Mouse (Mus musculus) MEL (cell line): Measurements from ENCODE around the gene Casc3. TPM values are rescaled to one million over a fixed set of nuclear protein-coding genes. Genes with fewer than 3 reads are reported as not detected.

ENCODE experiments used
- DNase-seq: peaks from one replicate; pipeline ENCODE4 v3.0.0; 2011; ENCODE audit warnings: low read depth, low spot score
- H3K27ac ChIP-seq: 2 replicates; pipeline ENCODE4 v1.5.1; 2012; ENCODE audit warnings: low read depth, mild to moderate bottlenecking, control low read depth, low read length, moderate library complexity; ENCODE audit not compliant: control insufficient read depth
- H3K27me3 ChIP-seq, 2 experiments: fragments of 150-350 bp in 1 of 2; sonication (generic) in 1 of 2; 2 replicates each; pipeline ENCODE4 v1.6.1; 2012; ENCODE audit warnings: low read length in 2 of 2, mild to moderate bottlenecking in 2 of 2, improper control_type of control experiment in 1 of 2, moderate library complexity in 1 of 2; ENCODE audit not compliant: insufficient read depth in 2 of 2, control insufficient read depth in 1 of 2
- H3K36me3 ChIP-seq, 2 experiments: 2 replicates each; pipeline ENCODE4 v1.6.1; 2012 to 2014; ENCODE audit warnings: low read length in 2 of 2, improper control_type of control experiment in 1 of 2, inconsistent platforms in 1 of 2, mild to moderate bottlenecking in 1 of 2; ENCODE audit not compliant: insufficient read depth in 2 of 2, control insufficient read depth in 1 of 2
- H3K4me1 ChIP-seq, 2 experiments: fragments of 150-350 bp in 1 of 2; sonication (generic) in 1 of 2; 2 replicates each; pipeline ENCODE4 v1.6.1; 2012; ENCODE audit warnings: low read length in 2 of 2, improper control_type of control experiment in 1 of 2, mild to moderate bottlenecking in 1 of 2; ENCODE audit not compliant: insufficient read depth in 2 of 2, control insufficient read depth in 1 of 2
- H3K4me3 ChIP-seq, 2 experiments: fragments of 150-350 bp in 1 of 2; sonication (generic) in 1 of 2; 2 replicates each; pipeline ENCODE4 v1.5.1; 2012; ENCODE audit warnings: low read depth in 2 of 2, low read length in 2 of 2, mild to moderate bottlenecking in 2 of 2, moderate library complexity in 2 of 2, control low read depth in 1 of 2, improper control_type of control experiment in 1 of 2; ENCODE audit not compliant: control insufficient read depth in 1 of 2, insufficient read depth in 1 of 2
- H3K79me2 ChIP-seq: 2 replicates; pipeline ENCODE4 v1.6.1; 2012; ENCODE audit warnings: mild to moderate bottlenecking, low read length, moderate library complexity; ENCODE audit not compliant: control insufficient read depth, poor library complexity, insufficient read depth
- H3K9ac ChIP-seq: 2 replicates; pipeline ENCODE4 v1.6.1; 2012; ENCODE audit warnings: low read depth, mild to moderate bottlenecking, control low read depth, low read length, moderate library complexity; ENCODE audit not compliant: control insufficient read depth, poor library complexity, severe bottlenecking
- H3K9me3 ChIP-seq: fragments of 150-350 bp; sonication (generic); replicated peaks from 2 replicates; pipeline ENCODE4 v1.6.1; 2012; ENCODE audit warnings: mild to moderate bottlenecking, low read length, improper control_type of control experiment, moderate library complexity; ENCODE audit not compliant: insufficient read depth
- BHLHE40 ChIP-seq: IDR thresholded peaks from 2 replicates; pipeline ENCODE4 v1.6.1; 2012; ENCODE audit warnings: low read depth, mild to moderate bottlenecking, inconsistent platforms, low read length, improper control_type of control experiment, borderline replicate concordance
- E2F4 ChIP-seq: IDR thresholded peaks from 2 replicates; pipeline ENCODE4 v1.6.1; 2011; ENCODE audit warnings: low read depth, low read length, improper control_type of control experiment, borderline replicate concordance
- EP300 ChIP-seq, 2 experiments: IDR thresholded peaks; 2 replicates each; pipeline ENCODE4 v1.6.1; 2011; ENCODE audit warnings: improper control_type of control experiment in 2 of 2, low read length in 2 of 2, low read depth in 1 of 2, mild to moderate bottlenecking in 1 of 2
- GATA1 ChIP-seq: IDR thresholded peaks from 2 replicates; pipeline ENCODE4 v1.6.1; 2011; ENCODE audit warnings: low read depth, low read length, improper control_type of control experiment
- HCFC1 ChIP-seq: IDR thresholded peaks from 2 replicates; pipeline ENCODE4 v1.6.1; 2012; ENCODE audit warnings: low read depth, mild to moderate bottlenecking, inconsistent platforms, low read length, improper control_type of control experiment, moderate library complexity
- JUND ChIP-seq: IDR thresholded peaks from 2 replicates; pipeline ENCODE4 v1.6.1; 2011; ENCODE audit warnings: low read depth, mild to moderate bottlenecking, improper control_type of control experiment, low read length
- MAZ ChIP-seq: IDR thresholded peaks from 2 replicates; pipeline ENCODE4 v1.6.1; 2012; ENCODE audit warnings: low read depth, mild to moderate bottlenecking, inconsistent platforms, low read length, improper control_type of control experiment
- POLR2AphosphoS2 ChIP-seq: IDR thresholded peaks from 2 replicates; pipeline ENCODE4 v1.6.1; 2011; ENCODE audit warnings: low read length, improper control_type of control experiment
- USF2 ChIP-seq, 2 experiments: IDR thresholded peaks; 2 replicates each; pipeline ENCODE4 v1.6.1; 2011 to 2012; ENCODE audit warnings: improper control_type of control experiment in 2 of 2, low read length in 2 of 2, borderline replicate concordance in 1 of 2, inconsistent platforms in 1 of 2, low read depth in 1 of 2, mild to moderate bottlenecking in 1 of 2; ENCODE audit not compliant: insufficient read depth in 1 of 2
- ZNF384 ChIP-seq: IDR thresholded peaks from 2 replicates; pipeline ENCODE4 v1.6.1; 2012; ENCODE audit warnings: low read depth, mild to moderate bottlenecking, inconsistent platforms, low read length, improper control_type of control experiment
- polyA plus RNA-seq, 2 experiments: library from polyadenylated mRNA; stranded (reverse) in 1 of 2; unstranded in 1 of 2; fragments of >175 nt in 1 of 2; fragments of >200 nt in 1 of 2; gene quantifications; 2 replicates each; pipeline versions ENCODE4 v1.2.1 to v1.2.4; 2012; ENCODE audit warnings: low replicate concordance in 2 of 2, low read depth in 1 of 2; ENCODE audit not compliant: insufficient read length in 2 of 2, insufficient read depth in 1 of 2, missing spikeins in 1 of 2
- total RNA-seq: library from RNA; depleted of rRNA; stranded (reverse); fragments of 300-350 nt; gene quantifications from 2 replicates; pipeline ENCODE4 v1.2.3, GENCODE M21; 2012

Casc3 gene
- total and polyA plus RNA-seq, 3 experiments: 18.2 to 61.0 (median 58.6) TPM

DNA sequence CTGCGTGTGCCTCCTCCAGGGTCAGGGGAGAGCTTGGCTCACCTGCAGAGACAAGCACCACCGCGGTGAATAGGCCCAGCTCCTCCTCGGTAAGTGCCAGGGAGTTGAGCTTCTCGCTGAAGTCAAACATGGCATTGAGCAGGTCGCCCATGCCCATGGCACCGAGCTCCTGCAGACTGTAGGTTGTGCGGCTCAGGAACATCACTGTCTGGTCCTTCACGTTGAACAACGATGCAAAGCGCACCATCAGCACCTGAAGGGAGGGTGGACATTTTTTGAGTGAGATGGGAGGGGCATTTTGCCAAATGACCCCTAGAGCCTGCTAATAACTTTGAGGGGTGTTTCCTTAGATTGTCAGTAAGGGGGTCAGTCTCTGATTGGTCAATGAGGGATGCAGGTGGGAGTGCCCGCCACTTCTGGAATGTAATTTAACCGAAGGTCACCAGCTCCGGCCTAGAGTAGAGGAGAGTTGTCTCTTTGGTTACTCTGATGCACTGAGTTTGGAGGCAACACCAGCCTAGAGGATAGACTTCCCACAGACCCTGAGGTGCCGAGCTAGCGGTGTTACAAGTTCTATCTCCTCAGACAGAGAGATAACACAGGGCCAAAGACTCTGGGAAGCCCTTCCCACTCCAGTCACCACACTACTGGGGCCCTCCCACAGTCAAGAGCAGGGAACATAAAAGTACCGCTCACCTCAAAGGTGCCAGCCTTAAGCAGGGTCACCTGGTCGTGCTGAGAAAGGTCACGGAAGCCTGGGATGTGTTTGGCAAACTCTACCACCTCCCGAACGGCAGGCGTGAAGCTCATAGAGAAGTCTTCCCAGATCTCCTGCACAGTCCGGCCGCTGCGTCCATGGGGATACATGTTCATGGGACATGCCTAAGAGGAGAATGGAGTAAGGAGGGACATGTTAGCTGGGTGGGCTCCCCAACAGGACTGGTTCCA lies 35.4 kb upstream of the Casc3 start:
- no peaks in the 10 kb centered on the region for H3K27me3 ChIP-seq
- peak overlapping the region; percentile 43 for H3K9ac ChIP-seq
- H3K79me2 ChIP-seq: no peaks in the 10 kb centered on the region; the same call in 1 of the 2 replicates
- TF ChIP-seq POLR2AphosphoS2 (0 out of 2 replicates have a peak, but pooled peaks have one; percentile 0), JUND (no peak), BHLHE40 (0 out of 2 replicates have a peak, but pooled peaks have one; percentile 18), GATA1 (peak; percentile 40; the same call in 1 of the 2 replicates), HCFC1 (0 out of 2 replicates have a peak, but pooled peaks have one; percentile 5), E2F4 (no peak), USF2 (IDR thresholded peaks at IDR 0.05; ENCODE audit: borderline replicate concordance in 1 of 2, insufficient read depth in 1 of 2, low read depth in 1 of 2, low read length in 2 of 2) (no peak)
- TF ChIP-seq, all 39 proteins: peak for 4
- H3K9me3 ChIP-seq: no peaks in the 10 kb centered on the region
- H3K27ac ChIP-seq: peak overlapping the region; percentile 59
- H3K36me3 ChIP-seq: peaks cover 0 to 51% of the 10 kb centered on the region in 2 experiments; a peak in 2 of 4 replicates
- H3K4me3 ChIP-seq: no peak overlapping the region
- peaks cover 38 to 60% of the 10 kb centered on the region in 2 experiments for H3K4me1 ChIP-seq
- DNase-seq: peak; percentile 28

DNA sequence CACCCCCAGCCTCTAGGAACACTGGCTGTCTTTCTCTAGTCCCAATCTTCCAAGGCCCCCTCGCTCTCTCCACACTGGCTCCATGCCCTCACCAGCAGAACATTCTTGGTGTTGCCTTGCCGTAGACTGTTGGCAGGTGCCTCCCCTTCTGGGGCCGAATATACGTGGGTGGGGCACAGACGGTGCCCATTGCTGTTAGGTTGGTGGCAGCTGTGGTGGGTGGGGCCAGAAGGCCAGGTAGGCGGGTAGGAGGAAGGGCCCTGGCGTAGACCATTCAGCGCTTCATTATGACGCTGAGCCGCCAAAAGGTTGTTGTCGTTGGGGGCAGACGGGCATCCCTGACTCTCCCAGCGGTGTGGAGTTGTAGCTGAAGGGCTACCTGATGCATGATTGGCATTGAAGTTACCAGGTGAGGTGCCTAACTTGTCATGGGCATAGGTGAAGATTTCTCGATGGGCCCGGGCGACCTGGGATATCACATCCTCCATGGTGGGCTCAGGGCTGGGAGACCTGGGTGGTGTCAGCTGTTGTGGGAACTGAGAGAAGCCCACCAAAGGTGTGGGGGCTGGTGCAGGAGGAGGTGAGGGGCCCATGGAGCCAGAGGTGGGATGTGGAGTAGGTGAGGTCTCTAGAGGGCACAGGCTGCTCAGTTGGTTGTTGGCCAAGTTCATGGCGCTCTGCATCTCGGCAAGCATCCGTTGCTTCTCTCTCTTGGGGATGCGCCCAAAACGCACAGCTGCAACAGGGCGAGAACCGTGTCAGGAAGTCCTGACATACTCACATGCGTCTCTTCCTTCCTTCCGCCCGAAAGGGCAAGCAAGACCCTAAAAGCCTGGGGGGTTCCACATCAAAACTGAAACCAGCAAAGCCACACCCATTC lies 34.4 kb upstream of the Casc3 start:
- H3K9ac ChIP-seq: no peak overlapping the region
- H3K36me3 ChIP-seq: peaks cover 0 to 51% of the 10 kb centered on the region in 2 experiments; a peak in 2 of 4 replicates
- H3K4me3 ChIP-seq: no peak overlapping the region
- no peak for DNase-seq
- H3K27me3 ChIP-seq: no peaks in the 10 kb centered on the region
- H3K4me1 ChIP-seq: peaks cover 38 to 66% of the 10 kb centered on the region in 2 experiments
- H3K9me3 ChIP-seq: no peaks in the 10 kb centered on the region
- H3K27ac ChIP-seq: no peak overlapping the region
- H3K79me2 ChIP-seq: no peaks in the 10 kb centered on the region; the same call in 1 of the 2 replicates
- no peak for TF ChIP-seq ZNF384
- 0 out of 2 replicates have a peak, but pooled peaks have one; percentile 8 for TF ChIP-seq POLR2AphosphoS2
- TF ChIP-seq, all 39 proteins: peak for 1

DNA sequence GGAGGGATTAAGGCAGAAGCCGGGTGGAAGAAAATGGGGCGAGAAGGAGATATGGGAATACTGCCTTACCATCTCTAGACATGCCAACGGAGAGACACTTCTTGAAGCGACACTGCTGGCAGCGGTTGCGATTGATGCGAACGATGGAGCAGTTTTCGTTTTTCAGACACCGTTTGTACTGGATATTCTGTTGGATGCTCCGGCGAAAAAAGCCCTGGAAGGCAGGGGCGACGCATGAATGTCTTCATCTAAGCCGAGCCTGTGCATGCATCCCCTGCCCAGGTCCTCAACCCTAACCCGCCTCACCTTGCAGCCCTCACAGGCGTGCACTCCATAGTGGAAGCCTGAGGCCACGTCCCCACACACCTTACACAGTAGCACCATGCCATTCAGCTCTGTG lies 33.6 kb upstream of the Casc3 start:
- Histone ChIP-seq H3K27ac (no peak overlapping the region), H3K27me3 (no peaks in the 10 kb centered on the region), H3K4me3 (no peak overlapping the region), H3K36me3 (peaks cover 0 to 46% of the 10 kb centered on the region in 2 experiments; a peak in 2 of 4 replicates), H3K9me3 (no peaks in the 10 kb centered on the region), H3K4me1 (peaks cover 33 to 60% of the 10 kb centered on the region in 2 experiments), H3K9ac (no peak overlapping the region)
- no peak for DNase-seq
- TF ChIP-seq MAZ (no peak), JUND (no peak), EP300 (IDR thresholded peaks at IDR 0.05; ENCODE audit: low read depth in 1 of 2, low read length in 2 of 2) (no peak)
- TF ChIP-seq, all 39 proteins: peak for 0
- H3K79me2 ChIP-seq: no peaks in the 10 kb centered on the region; the same call in 1 of the 2 replicates
